Mouse (Mus musculus) small intestine, adult 2 months (tissue): ENCODE data around the gene Scd1.

Experiments used
- CTCF ChIP-seq: fragments of 200-500 bp; IDR thresholded peaks from 2 replicates; pipeline ENCODE4 v1.5.1; 2012; ENCODE audit warnings: low read depth, mild to moderate bottlenecking, control low read depth, inconsistent platforms, low read length, moderate library complexity, mixed read lengths; ENCODE audit not compliant: insufficient replicate concordance, insufficient read length; ENCODE audit errors: extremely low read depth
- POLR2A ChIP-seq: fragments of 200-500 bp; IDR thresholded peaks from 2 replicates; pipeline ENCODE4 v1.6.1; 2012; ENCODE audit warnings: low read depth, mild to moderate bottlenecking, control low read depth, inconsistent platforms, low read length, moderate library complexity

DNA sequence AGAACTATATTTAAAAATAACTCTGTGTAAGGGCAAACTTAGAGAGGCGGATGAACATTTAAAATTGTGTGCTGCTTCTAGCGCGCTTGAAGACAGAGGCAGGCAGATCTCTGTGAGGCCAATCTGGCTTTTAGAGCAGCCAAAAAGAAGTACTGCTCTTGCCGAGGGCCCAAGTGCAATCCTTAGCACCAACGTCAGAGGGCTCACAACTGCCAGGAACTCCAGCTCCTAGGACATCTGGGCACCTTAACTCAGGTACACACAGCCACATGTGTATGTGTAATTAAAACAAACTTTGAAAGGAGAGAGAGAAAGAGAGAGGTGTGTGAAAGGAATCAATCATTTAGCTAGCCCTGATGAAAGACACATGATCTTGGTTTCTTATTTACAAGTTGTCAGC is 24.4 kb upstream of the Scd1 start:
- no peak for TF ChIP-seq CTCF
- TF ChIP-seq POLR2A = no peak
